Mouse (Mus musculus) neutrophil, adult 5-6 weeks (primary cell): ENCODE measurements around the gene Cog7. TPM values are rescaled to one million over a fixed set of nuclear protein-coding genes. Genes with fewer than 3 reads are reported as not detected.

ENCODE experiments used
- ATAC-seq: fragments of 151-379, 151-347 bp; 2 replicates; pipeline ENCODE4 v1.8.0; 2017; ENCODE audit warnings: mild to moderate bottlenecking, moderate TSS enrichment; ENCODE audit not compliant: insufficient number of reproducible peaks, poor library complexity, low FRiP score, severe bottlenecking; ENCODE audit errors: extremely low read depth
- total RNA-seq: library from RNA; stranded (forward); fragments of 200-1000 nt; gene quantifications from 2 replicates; pipeline ENCODE4 v1.2.3, GENCODE M21; 2017

The Cog7 gene
- total RNA-seq, 1 experiment from 2014 or later: 9.5 TPM

DNA sequence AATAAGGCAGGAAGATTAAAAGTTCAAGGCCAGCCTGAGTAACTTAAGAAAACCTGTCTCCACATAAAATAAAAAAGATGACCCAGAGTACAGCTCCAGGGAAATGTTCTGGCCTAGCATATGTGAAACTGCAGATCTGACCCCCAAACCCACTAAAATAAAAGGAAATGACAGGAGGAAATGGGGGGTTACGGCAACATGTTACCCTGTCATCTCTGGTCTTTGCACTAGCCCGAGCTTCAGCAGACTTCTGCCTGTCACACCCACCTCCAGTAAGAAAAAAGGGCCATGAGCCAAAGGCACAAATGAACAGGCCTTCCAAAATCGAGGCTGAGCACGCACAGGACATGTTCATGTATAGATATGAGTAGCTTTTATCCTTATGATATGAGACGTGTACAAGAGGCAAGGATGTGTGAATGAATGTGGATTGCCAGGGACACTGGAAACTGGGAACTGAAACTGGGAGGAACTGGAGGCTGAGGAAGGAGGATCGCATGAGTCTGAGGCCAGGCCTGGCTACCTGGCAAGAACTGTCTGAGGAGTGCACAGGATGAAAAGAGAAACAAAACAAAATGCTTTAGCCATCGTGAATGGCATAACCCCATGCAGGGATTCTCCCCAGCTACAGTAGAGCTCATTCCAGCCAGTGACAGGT is 19.5 kb downstream of the Cog7 start:
- no peak for ATAC-seq

- no peak for ATAC-seq
Measured at GRCm38 (mm10) chr7:121955802-121956201, 25.7 kb downstream of the Cog7 start.

DNA sequence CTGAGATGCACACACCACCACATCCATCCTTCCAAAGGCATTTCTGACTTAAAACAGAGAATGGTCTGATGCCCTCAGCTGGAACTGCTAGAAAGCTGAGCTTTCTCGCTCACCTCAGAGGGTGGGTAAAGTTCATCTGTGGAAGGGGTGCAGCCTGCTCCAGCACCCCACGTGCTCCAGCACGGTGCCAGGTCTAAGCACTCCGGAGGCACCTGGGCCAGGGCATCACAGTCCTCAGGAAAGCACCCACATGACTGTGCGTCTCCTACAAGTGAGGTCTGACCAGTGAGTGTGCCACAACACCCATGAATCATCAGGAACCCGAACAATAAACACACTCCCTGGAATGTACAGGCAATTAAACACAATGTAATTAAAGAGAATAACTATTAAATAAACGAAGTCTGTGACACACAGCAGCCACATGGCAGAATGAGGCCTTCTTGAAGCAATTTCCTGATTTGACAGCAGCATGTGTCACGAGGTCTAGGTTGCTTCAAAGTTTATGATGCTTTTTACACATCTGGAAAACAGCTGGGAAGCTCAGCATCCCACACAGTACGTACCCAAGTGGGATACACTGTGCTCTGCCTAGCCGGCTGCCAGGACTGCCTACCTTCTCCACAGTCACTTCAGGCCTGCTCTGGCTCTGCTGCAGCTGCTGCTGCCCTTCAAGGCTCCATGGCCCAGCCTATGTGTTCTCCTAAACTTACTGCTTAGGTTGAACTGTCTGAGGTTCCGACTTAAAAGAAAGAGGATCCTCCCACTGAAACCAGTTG is 26.4 kb downstream of the Cog7 start:
- no peak for ATAC-seq

- ATAC-seq: no peak
Measured at GRCm38 (mm10) chr7:121947513-121947912, 34.0 kb downstream of the Cog7 start.

DNA sequence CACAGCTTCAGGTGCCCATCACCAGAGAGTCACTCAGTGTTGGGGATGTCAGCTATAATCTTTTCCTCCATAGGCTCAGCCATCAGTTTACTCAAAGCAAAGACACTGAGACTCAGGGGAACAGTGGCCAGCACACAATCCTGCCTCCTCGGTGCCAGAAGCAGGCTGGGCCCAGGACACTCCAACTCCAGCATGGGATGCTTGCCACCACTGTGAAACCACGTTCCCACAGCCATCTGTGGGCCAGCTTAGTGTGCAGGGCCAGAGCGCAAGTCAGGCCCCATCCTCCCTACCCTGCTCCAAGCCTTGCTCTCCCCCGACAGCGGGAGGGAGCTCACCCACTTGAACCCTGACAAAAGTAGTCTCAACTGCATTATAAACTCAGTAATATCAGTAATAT is 35.3 kb downstream of the Cog7 start:
- ATAC-seq: no peak

- ATAC-seq: no peak
Measured at GRCm38 (mm10) chr7:121942371-121942770, 39.1 kb downstream of the Cog7 start.

DNA sequence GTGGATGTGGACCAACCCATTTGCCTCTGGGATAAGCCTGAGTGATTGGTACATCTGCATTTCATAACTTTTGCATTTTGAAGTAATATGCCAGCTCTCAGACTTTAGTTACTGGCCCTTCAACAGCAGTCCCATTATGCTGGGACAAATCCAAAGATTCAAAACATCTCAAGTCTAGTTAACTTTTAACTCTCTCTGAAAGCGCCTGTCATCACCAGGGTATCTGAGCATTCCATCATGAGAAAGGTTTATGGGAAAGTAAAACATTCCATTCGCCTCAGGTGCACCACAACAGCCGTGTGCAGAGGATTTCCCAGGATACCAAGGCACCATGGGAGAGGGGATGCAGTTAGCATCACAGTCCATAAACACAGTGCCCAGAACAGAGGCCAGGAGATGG is 39.9 kb downstream of the Cog7 start:
- ATAC-seq: no peak

- ATAC-seq: no peak
Measured at GRCm38 (mm10) chr7:121941016-121941415, 40.5 kb downstream of the Cog7 start.

DNA sequence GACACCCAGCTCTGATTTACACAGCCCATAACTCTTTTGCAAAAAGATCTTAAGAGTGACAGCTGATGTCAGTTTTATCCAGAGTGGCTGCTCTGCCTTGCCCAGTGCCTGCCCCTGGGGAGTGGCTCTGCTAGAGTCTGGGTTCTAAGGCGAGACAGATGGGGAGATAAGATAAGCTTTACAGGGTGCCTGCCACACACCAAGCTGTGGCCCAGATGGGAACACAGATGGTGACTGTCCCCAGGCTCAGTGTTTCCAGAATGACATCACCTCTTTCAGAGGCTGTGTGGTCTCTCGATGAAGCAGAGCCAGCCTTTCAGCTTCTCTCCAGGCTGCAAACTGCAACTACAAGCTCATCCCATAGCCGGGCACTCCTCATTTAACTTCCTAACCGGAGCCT is 41.8 kb downstream of the Cog7 start:
- no peak for ATAC-seq

DNA sequence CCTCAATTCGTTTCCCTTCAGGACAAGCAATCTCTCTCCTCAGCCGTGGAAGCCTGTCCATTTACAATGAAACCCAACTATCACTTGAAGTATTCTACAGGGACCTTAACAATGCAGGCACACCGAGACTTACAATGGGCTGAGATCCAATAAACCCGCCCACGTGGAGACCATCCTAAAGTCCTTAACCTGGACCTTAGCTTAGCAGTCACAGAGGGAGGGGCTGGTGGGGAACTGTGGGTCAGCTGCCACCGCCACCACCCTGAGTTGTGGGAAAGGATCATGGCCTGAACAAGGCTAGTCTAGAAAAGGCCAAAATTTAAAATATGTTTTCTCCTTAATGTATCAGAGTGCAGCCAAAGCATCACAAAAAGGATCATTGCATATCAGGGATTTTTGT is 42.3 kb downstream of the Cog7 start:
- ATAC-seq: no peak

GRCm38 (mm10) chr7:121938124-121938891 is 43.2 kb downstream of the Cog7 start:
- ATAC-seq: no peak

GRCm38 (mm10) chr7:121936861-121937630 is 44.5 kb downstream of the Cog7 start:
- no peak for ATAC-seq

DNA sequence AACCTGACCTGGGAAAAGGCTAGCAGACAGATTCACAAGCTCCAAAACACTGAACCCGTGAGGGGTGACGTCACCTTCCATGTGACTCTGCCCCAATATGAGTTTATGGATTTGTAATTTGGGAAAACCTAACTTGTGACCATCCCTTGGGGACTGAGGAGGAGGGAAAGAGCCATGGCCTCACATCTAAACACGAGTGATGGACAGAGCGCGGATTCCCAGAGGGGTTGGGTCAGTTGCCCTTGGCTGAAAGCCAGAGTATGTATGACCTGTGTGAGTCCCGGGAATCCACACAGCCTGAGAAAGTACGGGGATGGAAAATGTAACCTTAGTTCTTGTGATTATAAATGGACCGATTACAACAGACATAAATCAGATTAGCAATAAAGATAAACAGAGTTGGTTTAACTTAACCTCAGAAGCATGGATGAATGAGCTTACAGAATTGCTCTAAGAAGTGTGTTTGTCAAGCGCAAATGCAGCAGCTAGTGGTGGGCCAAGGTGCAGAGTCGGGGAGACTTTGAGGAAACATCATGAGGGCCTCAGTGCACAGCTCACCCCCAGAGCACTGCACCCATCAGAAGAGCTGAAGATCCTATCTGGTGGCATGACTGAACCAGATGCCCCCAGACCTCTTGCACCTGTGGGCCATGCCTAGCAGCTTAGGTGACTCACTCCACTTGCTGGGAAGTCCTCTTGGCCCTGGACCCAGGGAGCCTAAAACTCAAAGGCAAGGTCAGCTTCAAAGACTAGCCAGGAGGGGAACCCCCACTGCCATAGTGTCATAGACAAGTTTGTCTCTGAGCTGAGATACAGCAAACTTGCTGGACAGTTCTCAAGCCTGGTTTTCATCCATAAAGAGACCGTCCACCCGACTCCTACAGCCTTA is 45.4 kb downstream of the Cog7 start:
- no peak for ATAC-seq

DNA sequence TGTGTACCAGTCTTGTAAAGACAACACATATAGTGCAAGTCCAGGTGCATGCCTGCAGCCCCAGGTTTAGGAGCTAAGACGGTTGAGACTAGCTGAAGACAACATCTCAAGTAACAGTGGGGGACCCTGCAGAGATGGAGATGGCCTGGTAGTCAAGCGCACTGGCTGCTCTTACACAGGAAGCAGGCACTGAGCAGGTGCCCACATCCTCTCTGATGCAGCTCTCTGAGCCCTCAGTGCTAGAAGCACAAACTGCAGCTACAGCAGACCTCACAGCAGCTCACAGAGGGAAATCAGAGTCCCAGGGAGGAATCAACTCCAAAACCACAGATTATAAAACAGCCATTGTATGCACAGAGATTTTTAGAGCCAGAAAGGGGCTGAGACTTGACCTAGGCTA is 47.2 kb downstream of the Cog7 start:
- no peak for ATAC-seq

GRCm38 (mm10) chr7:121933675-121934074 is 47.8 kb downstream of the Cog7 start:
- no peak for ATAC-seq

DNA sequence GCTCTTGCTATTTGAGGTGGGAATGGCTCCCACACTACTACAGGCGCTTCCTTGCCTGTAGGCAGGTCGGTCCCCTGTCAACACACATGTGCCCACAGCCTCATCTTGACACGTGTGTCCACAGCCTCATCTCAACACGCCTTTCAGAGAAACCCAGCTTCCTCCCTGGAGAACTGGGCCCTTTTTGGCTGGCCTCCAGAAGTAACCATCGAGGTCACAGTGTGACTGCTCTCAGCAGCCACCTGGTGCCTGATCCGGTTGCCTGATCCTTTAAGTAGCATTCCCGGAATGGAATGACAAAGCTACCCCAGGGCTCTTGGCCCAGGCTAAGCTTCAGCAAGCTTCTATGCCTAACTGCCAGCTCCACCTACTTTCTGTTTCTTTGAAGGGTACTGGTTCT is 50.3 kb downstream of the Cog7 start:
- ATAC-seq: no peak

- ATAC-seq: no peak
Measured at GRCm38 (mm10) chr7:121927882-121928281, 53.6 kb downstream of the Cog7 start.

- ATAC-seq: no peak
Measured at GRCm38 (mm10) chr7:121924361-121924760, 57.1 kb downstream of the Cog7 start.
